Mouse (Mus musculus): ENCODE measurements around the gene Gm2a. TPM values are rescaled to one million over a fixed set of nuclear protein-coding genes. Genes with fewer than 3 reads are reported as not detected.

Gm2a gene
- total and polyA plus RNA-seq, 2 experiments from 2014 or later: 46.4 to 50.0 TPM

- no peaks in the 10 kb centered on the region for H3K36me3 ChIP-seq (ENCODE audit: insufficient read depth, low read length)
- TF ChIP-seq CTCF (IDR thresholded peaks at IDR 0.05): no peak
- ATAC-seq (ENCODE audit: low FRiP score): no peak
- H3K4me2 ChIP-seq (ENCODE audit: low read depth, low read length, poor library complexity, severe bottlenecking): no peak overlapping the region
- WGBS: 83% methylated on average over 15 of the region's 15 CpGs
- no peak overlapping the region for H3K4me3 ChIP-seq (ENCODE audit: low read depth, low read length)
- H3K4me1 ChIP-seq (ENCODE audit: insufficient read depth, low read length): no peaks in the 10 kb centered on the region
- H3K27me3 ChIP-seq (ENCODE audit: insufficient read depth, low read length): no peaks in the 10 kb centered on the region
- H3K9me3 ChIP-seq (ENCODE audit: low read length): no peaks in the 10 kb centered on the region
- peak; percentile 9 for DNase-seq (ENCODE audit: low spot score)
- no peak overlapping the region for H3K9ac ChIP-seq (replicated peaks; ENCODE audit: low read length, poor library complexity, severe bottlenecking)
- no peak overlapping the region for H3K27ac ChIP-seq (ENCODE audit: low read depth, low read length)
Measured at GRCm38 (mm10) chr11:55136770-55137547, 39.0 kb downstream of the Gm2a start.

GRCm38 (mm10) chr11:55137646-55138045 lies 39.7 kb downstream of the Gm2a start:
- no peak overlapping the region for H3K4me3 ChIP-seq (ENCODE audit: low read depth, low read length)
- H3K9me3 ChIP-seq (ENCODE audit: low read length): no peaks in the 10 kb centered on the region
- H3K9ac ChIP-seq (replicated peaks; ENCODE audit: low read length, poor library complexity, severe bottlenecking): no peak overlapping the region
- no peaks in the 10 kb centered on the region for H3K27me3 ChIP-seq (ENCODE audit: insufficient read depth, low read length)
- no peaks in the 10 kb centered on the region for H3K36me3 ChIP-seq (ENCODE audit: insufficient read depth, low read length)
- no peaks in the 10 kb centered on the region for H3K4me1 ChIP-seq (ENCODE audit: insufficient read depth, low read length)
- H3K4me2 ChIP-seq (ENCODE audit: low read depth, low read length, poor library complexity, severe bottlenecking): no peak overlapping the region
- DNase-seq (ENCODE audit: low spot score): no peak
- H3K27ac ChIP-seq (ENCODE audit: low read depth, low read length): no peak overlapping the region
- TF ChIP-seq CTCF (IDR thresholded peaks at IDR 0.05): no peak
- ATAC-seq (ENCODE audit: low FRiP score): no peak

GRCm38 (mm10) chr11:55141502-55141901 lies 43.6 kb downstream of the Gm2a start:
- no peak overlapping the region for H3K9ac ChIP-seq (replicated peaks; ENCODE audit: low read length, poor library complexity, severe bottlenecking)
- no peaks in the 10 kb centered on the region for H3K9me3 ChIP-seq (ENCODE audit: low read length)
- no peak for DNase-seq (ENCODE audit: low spot score)
- no peak overlapping the region for H3K27ac ChIP-seq (ENCODE audit: low read depth, low read length)
- TF ChIP-seq CTCF (IDR thresholded peaks at IDR 0.05): no peak
- no peak overlapping the region for H3K4me3 ChIP-seq (ENCODE audit: low read depth, low read length)
- H3K4me2 ChIP-seq (ENCODE audit: low read depth, low read length, poor library complexity, severe bottlenecking): no peak overlapping the region
- no peak for ATAC-seq (ENCODE audit: low FRiP score)
- 84% methylated on average over 4 of the region's 4 CpGs for WGBS
- no peaks in the 10 kb centered on the region for H3K27me3 ChIP-seq (ENCODE audit: insufficient read depth, low read length)
- H3K36me3 ChIP-seq (ENCODE audit: insufficient read depth, low read length): no peaks in the 10 kb centered on the region
- no peaks in the 10 kb centered on the region for H3K4me1 ChIP-seq (ENCODE audit: insufficient read depth, low read length)

- Histone ChIP-seq H3K27me3 (ENCODE audit: insufficient read depth, low read length) (no peaks in the 10 kb centered on the region), H3K36me3 (ENCODE audit: insufficient read depth, low read length) (no peaks in the 10 kb centered on the region), H3K9ac (replicated peaks; ENCODE audit: low read length, poor library complexity, severe bottlenecking) (no peak overlapping the region), H3K9me3 (ENCODE audit: low read length) (no peaks in the 10 kb centered on the region), H3K4me3 (ENCODE audit: low read depth, low read length) (no peak overlapping the region), H3K27ac (ENCODE audit: low read depth, low read length) (no peak overlapping the region), H3K4me2 (ENCODE audit: low read depth, low read length, poor library complexity, severe bottlenecking) (no peak overlapping the region), H3K4me1 (ENCODE audit: insufficient read depth, low read length) (no peaks in the 10 kb centered on the region)
- TF ChIP-seq CTCF (IDR thresholded peaks at IDR 0.05): no peak
- WGBS: 78% methylated on average over 5 of the region's 5 CpGs
- ATAC-seq (ENCODE audit: low FRiP score): no peak
- no peak for DNase-seq (ENCODE audit: low spot score)
Measured at GRCm38 (mm10) chr11:55144011-55144410, 46.1 kb downstream of the Gm2a start.

GRCm38 (mm10) chr11:55146855-55147254 lies 48.9 kb downstream of the Gm2a start:
- no peak overlapping the region for H3K4me2 ChIP-seq (ENCODE audit: low read depth, low read length, poor library complexity, severe bottlenecking)
- no peak overlapping the region for H3K9ac ChIP-seq (replicated peaks; ENCODE audit: low read length, poor library complexity, severe bottlenecking)
- no peaks in the 10 kb centered on the region for H3K36me3 ChIP-seq (ENCODE audit: insufficient read depth, low read length)
- WGBS: 34% methylated on average over 1 of the region's 1 CpGs
- DNase-seq (ENCODE audit: low spot score) (no peak), ATAC-seq (ENCODE audit: low FRiP score) (no peak)
- TF ChIP-seq CTCF (IDR thresholded peaks at IDR 0.05): no peak
- H3K27ac ChIP-seq (ENCODE audit: low read depth, low read length): no peak overlapping the region
- H3K4me1 ChIP-seq (ENCODE audit: insufficient read depth, low read length): no peaks in the 10 kb centered on the region
- no peaks in the 10 kb centered on the region for H3K27me3 ChIP-seq (ENCODE audit: insufficient read depth, low read length)
- no peak overlapping the region for H3K4me3 ChIP-seq (ENCODE audit: low read depth, low read length)
- no peaks in the 10 kb centered on the region for H3K9me3 ChIP-seq (ENCODE audit: low read length)

- Histone ChIP-seq H3K36me3 (ENCODE audit: insufficient read depth, low read length) (no peaks in the 10 kb centered on the region), H3K9ac (replicated peaks; ENCODE audit: low read length, poor library complexity, severe bottlenecking) (no peak overlapping the region), H3K27me3 (ENCODE audit: insufficient read depth, low read length) (no peaks in the 10 kb centered on the region), H3K4me2 (ENCODE audit: low read depth, low read length, poor library complexity, severe bottlenecking) (no peak overlapping the region), H3K4me1 (ENCODE audit: insufficient read depth, low read length) (no peaks in the 10 kb centered on the region), H3K27ac (ENCODE audit: low read depth, low read length) (no peak overlapping the region), H3K9me3 (ENCODE audit: low read length) (no peaks in the 10 kb centered on the region), H3K4me3 (ENCODE audit: low read depth, low read length) (no peak overlapping the region)
- DNase-seq (ENCODE audit: low spot score) (no peak), ATAC-seq (ENCODE audit: low FRiP score) (no peak)
- no peak for TF ChIP-seq CTCF (IDR thresholded peaks at IDR 0.05)
- 52% methylated on average over 6 of the region's 6 CpGs for WGBS
Measured at GRCm38 (mm10) chr11:55147423-55147822, 49.5 kb downstream of the Gm2a start.
